Mouse (Mus musculus) cerebellum, adult 2 months (tissue): ENCODE measurements around the gene Ptbp1.

Experiments
- CTCF ChIP-seq: fragments of 200-500 bp; IDR thresholded peaks from 2 replicates; pipeline ENCODE4 v1.5.1; 2011; ENCODE audit warnings: low read depth, mild to moderate bottlenecking, control low read depth, low read length, moderate library complexity, borderline replicate concordance; ENCODE audit not compliant: insufficient read depth
- POLR2A ChIP-seq: fragments of 200-500 bp; IDR thresholded peaks from 2 replicates; pipeline ENCODE4 v1.6.1; 2011; ENCODE audit warnings: low read length, control low read depth, borderline replicate concordance; ENCODE audit not compliant: insufficient read depth

GRCm38 (mm10) chr10:79883297-79884084 lies 29.3 kb downstream of the Ptbp1 start:
- peak; percentile 86 for TF ChIP-seq CTCF
- no peak for TF ChIP-seq POLR2A
